Mouse (Mus musculus): ENCODE measurements around the gene Nkapd1. TPM values are rescaled to one million over a fixed set of nuclear protein-coding genes. Genes with fewer than 3 reads are reported as not detected.
"Not testable (repeated sequence)": the region's sequence is repeated elsewhere in the genome, so short reads cannot be mapped to it uniquely, and the experiment has no call there.

Nkapd1 gene
- total RNA-seq (2021), result 10 to 100 TPM; 20.8 to 22.1 TPM
- long read RNA-seq, experiment 1, partial matches to known transcripts, result 0 of 6 reads
- long read RNA-seq, experiment 1, other reads (novel, unspliced or antisense), result 1 of 6 reads
- long read RNA-seq, experiment 2, transcript Nkapd1-203 (6 exons, 1,225 nt), result major isoform, 10 of 17 reads
- long read RNA-seq, experiment 2, partial matches to known transcripts, result 1 of 17 reads
- long read RNA-seq, experiment 2, other reads (novel, unspliced or antisense), result 2 of 17 reads

- peak; percentile 7; the same call in 1 of the 2 replicates for TF ChIP-seq CTCF (conservative IDR thresholded peaks at IDR 0.05)
- peak; percentile 89 for DNase-seq (ENCODE audit: low spot score in 2 of 2)
- H3K4me3 ChIP-seq, result peak within 1 kb of the TSS; percentile 69
- H3K27ac ChIP-seq, result peak within 1 kb of the TSS; percentile 97
These were observed at the start of gene Nkapd1, which contains the start of gene Pih1d2 for GRCm38 (mm10) chr9:50616766-50617603. TSS of gene Nkapd1 (minus strand) at chr9:50617464. TSS of gene Pih1d2 (plus strand) at chr9:50617321.

GRCm38 (mm10) chr9:50666442-50666841, 49.2 kb upstream of the Nkapd1 start:
- Histone ChIP-seq H3K4me3 (no peak overlapping the region), H3K27ac (no peak overlapping the region)
- no peak for DNase-seq (ENCODE audit: low spot score in 2 of 2)
- TF ChIP-seq CTCF (conservative IDR thresholded peaks at IDR 0.05), result no peak

- DNase-seq (ENCODE audit: low spot score in 2 of 2), result peak; percentile 38 to 57
- no peak overlapping the region for H3K4me3 ChIP-seq
- no peak for TF ChIP-seq CTCF (conservative IDR thresholded peaks at IDR 0.05)
- peak overlapping the region; percentile 61 for H3K27ac ChIP-seq
These were observed 47.6 kb upstream of the Nkapd1 start for GRCm38 (mm10) chr9:50664826-50665225.

GRCm38 (mm10) chr9:50660431-50660830, 43.2 kb upstream of the Nkapd1 start:
- peak overlapping the region; percentile 95 for H3K27ac ChIP-seq
- no peak for DNase-seq (ENCODE audit: low spot score in 2 of 2)
- H3K4me3 ChIP-seq, result peak overlapping the region; percentile 99
- TF ChIP-seq CTCF (conservative IDR thresholded peaks at IDR 0.05), result no peak

- peak; percentile 87 to 88 for DNase-seq (ENCODE audit: low spot score in 2 of 2)
- Histone ChIP-seq H3K27ac (peak within 1 kb of the TSS; percentile 95), H3K4me3 (peak within 1 kb of the TSS; percentile 99)
- TF ChIP-seq CTCF (conservative IDR thresholded peaks at IDR 0.05), result no peak
These were observed 42.3 kb upstream of the Nkapd1 start, which contains the start of gene Dlat for GRCm38 (mm10) chr9:50659392-50660217. TSS of gene Dlat (minus strand) at chr9:50659780.

GRCm38 (mm10) chr9:50658941-50659388, 41.7 kb upstream of the Nkapd1 start:
- no peak for TF ChIP-seq CTCF (conservative IDR thresholded peaks at IDR 0.05)
- no peak for DNase-seq (ENCODE audit: low spot score in 2 of 2)
- peak overlapping the region; percentile 95 for H3K27ac ChIP-seq
- peak overlapping the region; percentile 99 for H3K4me3 ChIP-seq

- Histone ChIP-seq H3K27ac (peak overlapping the region; percentile 95), H3K4me3 (peak overlapping the region; percentile 99)
- no peak for TF ChIP-seq CTCF (conservative IDR thresholded peaks at IDR 0.05)
- DNase-seq (ENCODE audit: low spot score in 2 of 2), result no peak
These were observed 41.1 kb upstream of the Nkapd1 start for GRCm38 (mm10) chr9:50658391-50658790.

GRCm38 (mm10) chr9:50650503-50650902, 33.2 kb upstream of the Nkapd1 start:
- Histone ChIP-seq H3K4me3 (no peak overlapping the region), H3K27ac (no peak overlapping the region)
- no peak for DNase-seq (ENCODE audit: low spot score in 2 of 2)
- no peak for TF ChIP-seq CTCF (conservative IDR thresholded peaks at IDR 0.05)

- TF ChIP-seq CTCF (conservative IDR thresholded peaks at IDR 0.05), result no peak
- H3K27ac ChIP-seq, result no peak overlapping the region
- no peak overlapping the region for H3K4me3 ChIP-seq
- no peak for DNase-seq (ENCODE audit: low spot score in 2 of 2)
These were observed 29.6 kb upstream of the Nkapd1 start for GRCm38 (mm10) chr9:50646826-50647370.

- Histone ChIP-seq H3K27ac (no peak overlapping the region), H3K4me3 (no peak overlapping the region)
- DNase-seq (ENCODE audit: low spot score in 2 of 2), result no peak
- no peak for TF ChIP-seq CTCF (conservative IDR thresholded peaks at IDR 0.05)
These were observed 17.0 kb upstream of the Nkapd1 start for GRCm38 (mm10) chr9:50634270-50634669.

GRCm38 (mm10) chr9:50633059-50633458, 15.8 kb upstream of the Nkapd1 start:
- Histone ChIP-seq H3K27ac (no peak overlapping the region), H3K4me3 (no peak overlapping the region)
- peak; percentile 59 for TF ChIP-seq CTCF (conservative IDR thresholded peaks at IDR 0.05)
- DNase-seq (ENCODE audit: low spot score in 2 of 2), result no peak

GRCm38 (mm10) chr9:50632016-50632688, 14.9 kb upstream of the Nkapd1 start:
- no peak for TF ChIP-seq CTCF (conservative IDR thresholded peaks at IDR 0.05)

GRCm38 (mm10) chr9:50630903-50631302, 13.6 kb upstream of the Nkapd1 start:
- H3K27ac ChIP-seq; DNase-seq (ENCODE audit: low spot score in 2 of 2); H3K4me3 ChIP-seq: not testable (repeated sequence)

More at GRCm38 (mm10) chr9:50632016-50632688, 14.9 kb upstream of the Nkapd1 start:
- no peak overlapping the region for H3K4me3 ChIP-seq
- DNase-seq (ENCODE audit: low spot score in 2 of 2), result no peak
- H3K27ac ChIP-seq, result no peak overlapping the region
